Mouse (Mus musculus): ENCODE measurements around the gene Phf13.

DNA sequence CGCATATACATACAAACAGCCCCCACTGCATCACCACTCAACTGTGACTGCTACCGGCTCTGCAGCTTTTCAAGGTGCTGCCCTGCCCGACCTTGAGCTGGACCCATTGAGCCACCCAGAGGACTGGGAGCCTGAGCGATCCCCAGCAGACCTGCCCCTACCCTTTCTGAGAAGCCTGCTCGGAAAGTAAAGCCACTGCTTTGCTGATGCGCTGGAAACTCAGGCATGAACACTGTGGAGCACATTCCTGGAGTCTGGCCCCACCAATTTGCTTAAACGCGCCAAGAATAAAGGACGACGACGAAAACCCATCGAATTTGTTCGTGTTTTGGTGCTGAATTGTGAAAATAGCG is 12.1 kb upstream of the Phf13 start:
- no peak for TF ChIP-seq TAL1 (IDR thresholded peaks at IDR 0.05; ENCODE audit: low read length)
- no peak for TF ChIP-seq GATA1 (IDR thresholded peaks at IDR 0.05; ENCODE audit: low read length)

Data from erythroblast, embryonic 14.5 days (primary cell).